Comparison of ENCODE assay signal across 8 mouse cellular contexts in the genomic region with DNA sequence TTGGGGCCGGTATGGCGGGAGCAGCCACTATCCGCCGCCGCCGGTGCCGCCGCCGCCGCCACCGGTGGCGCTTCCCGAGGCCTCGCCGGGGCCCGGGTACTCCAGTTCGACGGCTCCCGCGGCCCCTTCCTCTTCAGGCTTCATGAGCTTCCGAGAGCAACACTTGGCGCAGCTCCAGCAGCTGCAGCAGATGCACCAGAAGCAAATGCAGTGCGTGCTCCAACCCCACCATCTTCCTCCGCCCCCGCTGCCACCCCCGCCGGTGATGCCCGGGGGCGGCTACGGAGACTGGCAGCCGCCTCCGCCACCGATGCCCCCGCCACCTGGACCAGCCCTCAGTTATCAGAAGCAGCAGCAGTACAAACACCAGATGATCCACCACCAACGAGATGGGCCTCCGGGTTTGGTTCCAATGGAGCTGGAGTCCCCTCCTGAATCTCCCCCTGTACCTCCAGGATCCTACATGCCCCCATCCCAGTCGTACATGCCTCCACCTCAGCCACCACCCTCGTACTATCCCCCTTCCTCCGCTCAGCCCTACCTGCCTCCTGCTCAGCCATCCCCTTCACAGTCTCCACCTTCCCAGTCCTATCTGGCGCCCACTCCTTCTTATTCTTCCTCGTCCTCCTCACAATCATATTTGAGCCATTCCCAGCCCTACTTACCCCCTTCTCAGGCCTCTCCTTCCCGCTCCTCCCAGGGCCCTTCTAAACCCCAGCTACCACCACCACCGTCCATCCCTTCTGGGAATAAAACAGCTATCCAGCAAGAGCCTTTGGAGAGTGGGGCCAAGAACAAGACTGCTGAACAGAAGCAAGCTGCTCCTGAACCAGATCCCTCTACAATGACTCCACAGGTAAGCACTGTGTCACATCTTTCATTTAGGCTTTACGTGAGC. TPM values are rescaled to one million over a fixed set of nuclear protein-coding genes. Genes with fewer than 3 reads are reported as not detected.
A peak's percentile ranks its signal among the peaks of the same experiment; 100 is the strongest.
DNase-seq lines count a peak whose midpoint lies in the region; ATAC-seq and TF ChIP-seq lines count a peak whose summit lies in the region.

No protein-coding gene starts in this region.

- peak overlapping the region; percentile 98 for H3K9ac ChIP-seq in lung, embryonic 16.5 days (ENCODE audit: low read length)

- TF ChIP-seq CTCF in E14TG2a.4 (conservative IDR thresholded peaks at IDR 0.05; ENCODE audit: low read length) (no peak), Patski (IDR thresholded peaks at IDR 0.05) (no peak)

- DNase-seq in Patski (ENCODE audit: low read depth, low spot score): no peak
- peak; percentile 10 for DNase-seq in embryo, embryonic 10 days (ENCODE audit: low spot score)
- DNase-seq in gastrocnemius, postnatal 25 days: peak; percentile 52
- DNase-seq in layer of hippocampus, adult 9-11 months: peak; percentile 69
- DNase-seq in retina, embryonic 14.5 days (ENCODE audit: low spot score): peak; percentile 31
- no peak for DNase-seq in urinary bladder, postnatal 36 days (ENCODE audit: low spot score in 2 of 2)

- H3K9me3 ChIP-seq in E14TG2a.4 (ENCODE audit: low read length): peaks cover 11% of the 10 kb centered on the region
- H3K9me3 ChIP-seq in lung, embryonic 16.5 days (ENCODE audit: control insufficient read depth, low read length): 0 out of 2 replicates have a peak, but pooled peaks cover 2% of the 10 kb centered on the region

- WGBS in lung, embryonic 16.5 days: 1% methylated on average over 44 of the region's 44 CpGs

- H3K4me1 ChIP-seq in E14TG2a.4 (replicated peaks; ENCODE audit: low read depth, low read length): peaks cover 25% of the 10 kb centered on the region
- peaks cover 11% of the 10 kb centered on the region for H3K4me1 ChIP-seq in lung, embryonic 16.5 days (replicated peaks; ENCODE audit: control insufficient read depth, insufficient read depth, low read length)

- CTCF ChIA-PET in Patski (lab: Charles Lee): interaction anchor here (1.4 kb wide), 1 partner anchor 120 kb away, joined by 4 read pairs; the partner anchor contains the start of gene Ltbp2

- ATAC-seq in Patski: peak; percentile 17
- ATAC-seq in lung, embryonic 16.5 days (ENCODE audit: low read depth): peak; percentile 58; the same call in 1 of the 2 replicates

- POLR2A ChIA-PET in Patski (lab: Charles Lee): no interaction called here

- peak overlapping the region; percentile 94 for H3K4me3 ChIP-seq in E14TG2a.4 (replicated peaks; ENCODE audit: low read length)
- H3K4me3 ChIP-seq in lung, embryonic 16.5 days (ENCODE audit: low read length): peak overlapping the region; percentile 97

- peaks cover 1% of the 10 kb centered on the region for H3K27me3 ChIP-seq in E14TG2a.4 (ENCODE audit: insufficient read depth, low read length)
- H3K27me3 ChIP-seq in Patski: peaks cover 7% of the 10 kb centered on the region
- H3K27me3 ChIP-seq in lung, embryonic 16.5 days (ENCODE audit: control insufficient read depth, insufficient read depth, low read depth, low read length): no peaks in the 10 kb centered on the region

- H3K4me2 ChIP-seq in lung, embryonic 16.5 days (ENCODE audit: low read depth, low read length): peak overlapping the region; percentile 90

- in situ Hi-C loops in Patski (cut with MboI; ENCODE audit: low pct_unique_long_range_greater_than_20kb): no loop called here

- peak overlapping the region; percentile 72 for H3K27ac ChIP-seq in lung, embryonic 16.5 days (ENCODE audit: low read length)

- H3K36me3 ChIP-seq in E14TG2a.4 (ENCODE audit: insufficient read depth, low read length): peaks cover 37% of the 10 kb centered on the region
- H3K36me3 ChIP-seq in lung, embryonic 16.5 days (ENCODE audit: control insufficient read depth, insufficient read depth, low read length): no peaks in the 10 kb centered on the region

RNA-seq across cellular contexts. Expression of gene Ylpm1, which starts 0.6 kb away (rescaled TPM):
- polyA plus RNA-seq in Patski (2021): 41.0 TPM
- 10 to 100 TPM; 15.8 to 16.5 TPM for total RNA-seq in gastrocnemius, postnatal 25 days (2021)
- polyA plus RNA-seq in lung, embryonic 16.5 days (2015; fragmentation: Nextera tagmentation; extraction: Ambion mirVana): 25.4 and 25.5 TPM in 2 replicates

RNA-seq across cellular contexts. Expression of gene Arel1, which starts 26.1 kb away (rescaled TPM):
- 27.6 TPM for polyA plus RNA-seq in Patski (2021)
- 10 to 100 TPM; 16.6 to 18.9 TPM for total RNA-seq in gastrocnemius, postnatal 25 days (2021)
- polyA plus RNA-seq in lung, embryonic 16.5 days (2015; fragmentation: Nextera tagmentation; extraction: Ambion mirVana): 14.2 and 14.6 TPM in 2 replicates

RNA-seq across cellular contexts. Expression of gene Fcf1, which starts 26.1 kb away (rescaled TPM):
- polyA plus RNA-seq in Patski (2021): 82.0 TPM
- 10 to 100 TPM; 26.7 to 27.0 TPM for total RNA-seq in gastrocnemius, postnatal 25 days (2021)
- 141 and 147 TPM in 2 replicates for polyA plus RNA-seq in lung, embryonic 16.5 days (2015; fragmentation: Nextera tagmentation; extraction: Ambion mirVana)

Comparison
In these comparisons a context has a peak if more than half of its experiments do, and no peak if none do; other contexts are left out.
1. DNase-seq: peak in embryo, embryonic 10 days (single experiment), gastrocnemius, postnatal 25 days (single experiment), layer of hippocampus, adult 9-11 months (single experiment) and retina, embryonic 14.5 days (single experiment); none in Patski (single experiment) and urinary bladder, postnatal 36 days (0 of 2).